Mouse (Mus musculus): ENCODE data around the gene Cops7b. TPM values are rescaled to one million over a fixed set of nuclear protein-coding genes. Genes with fewer than 3 reads are reported as not detected.

The Cops7b gene
- polyA plus RNA-seq, 1 experiment from 2014 or later, result 60.6 TPM

DNA sequence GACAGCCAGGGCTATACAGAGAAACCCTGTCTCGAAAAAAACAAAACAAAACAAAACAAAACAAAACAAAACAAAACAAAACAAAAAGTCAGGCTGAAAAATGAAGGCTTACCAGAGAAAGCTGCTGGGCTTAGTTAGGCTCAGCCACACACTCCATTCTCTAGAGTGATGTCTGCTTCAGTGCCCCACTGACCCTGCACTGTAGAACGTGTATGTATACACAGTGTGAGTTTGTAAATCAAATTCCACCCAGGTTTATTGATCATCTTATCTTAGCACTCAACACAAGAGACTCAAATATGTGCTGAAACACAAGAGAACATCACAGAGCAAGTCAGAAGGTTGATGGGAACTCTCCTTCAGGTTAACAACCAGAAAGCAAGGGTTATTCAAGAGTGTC, 14.3 kb upstream of the Cops7b start:
- H3K4me2 ChIP-seq, result no peak overlapping the region
- H3K9ac ChIP-seq, result no peak overlapping the region
- no peaks in the 10 kb centered on the region for H3K9me3 ChIP-seq
- no peak overlapping the region for H3K27ac ChIP-seq (replicated peaks)
- H3K4me3 ChIP-seq, result no peak overlapping the region
- peaks cover 10% of the 10 kb centered on the region for H3K36me3 ChIP-seq
- no peaks in the 10 kb centered on the region for H3K27me3 ChIP-seq
- no peak for ATAC-seq (ENCODE audit: low read depth)
- no peaks in the 10 kb centered on the region for H3K4me1 ChIP-seq (replicated peaks)
- WGBS, result 97% methylated on average over 2 of the region's 2 CpGs

DNA sequence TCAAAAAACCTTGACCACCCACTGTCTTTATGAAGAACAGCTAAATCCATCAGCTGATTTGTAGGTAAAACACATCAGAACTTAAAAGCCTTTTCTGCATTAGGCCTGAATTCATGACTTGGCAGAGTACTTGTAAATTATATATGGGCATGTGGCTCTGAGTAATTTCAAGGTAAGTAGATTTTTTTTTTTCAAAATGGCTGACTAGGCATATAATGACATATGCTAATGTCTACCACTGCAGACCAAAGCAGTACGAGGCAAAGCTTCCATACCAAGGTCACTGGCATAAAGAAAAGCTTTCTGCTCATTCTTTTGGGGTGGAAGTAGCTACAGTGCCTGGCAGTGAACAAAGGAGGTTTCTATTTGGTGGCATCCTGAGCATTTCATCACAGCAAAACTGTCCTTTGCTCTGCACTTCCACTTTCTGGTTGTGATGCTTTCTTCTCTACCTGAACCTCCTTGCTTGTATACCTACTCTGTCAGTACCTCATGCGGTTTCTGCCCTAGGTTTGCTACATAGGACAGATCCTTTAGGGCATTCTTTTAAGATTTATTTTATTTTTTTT, 13.3 kb upstream of the Cops7b start:
- Histone ChIP-seq H3K4me1 (replicated peaks) (no peaks in the 10 kb centered on the region), H3K9ac (no peak overlapping the region), H3K27ac (replicated peaks) (no peak overlapping the region), H3K36me3 (peaks cover under 1% of the 10 kb centered on the region; the same call in 1 of the 2 replicates), H3K9me3 (no peaks in the 10 kb centered on the region), H3K27me3 (no peaks in the 10 kb centered on the region), H3K4me2 (no peak overlapping the region), H3K4me3 (no peak overlapping the region)
- ATAC-seq (ENCODE audit: low read depth), result no peak
- 86% methylated on average over 2 of the region's 2 CpGs for WGBS

DNA sequence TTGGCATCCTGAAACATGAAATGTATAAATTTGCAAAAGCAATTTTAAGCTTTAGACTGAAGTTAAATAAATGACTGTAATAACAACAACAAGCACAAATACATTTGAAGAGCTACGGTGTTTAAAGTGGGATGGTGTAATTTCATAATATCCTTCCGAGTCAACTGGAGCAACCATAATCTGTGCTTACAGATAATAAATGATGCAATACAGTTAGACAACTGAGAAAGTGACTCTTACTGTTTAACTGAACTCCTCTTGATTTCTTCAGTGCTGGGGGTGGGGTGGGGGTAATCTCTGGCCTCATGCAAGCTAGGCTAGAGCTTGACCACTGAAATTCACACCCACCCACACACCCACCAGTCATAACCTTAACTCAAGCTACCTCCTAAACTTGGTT, 11.3 kb upstream of the Cops7b start:
- H3K9me3 ChIP-seq, result no peaks in the 10 kb centered on the region
- no peaks in the 10 kb centered on the region for H3K4me1 ChIP-seq (replicated peaks)
- no peak overlapping the region for H3K4me2 ChIP-seq
- no peak overlapping the region for H3K27ac ChIP-seq (replicated peaks)
- no peak overlapping the region for H3K9ac ChIP-seq
- 96% methylated on average over 2 of the region's 2 CpGs for WGBS
- no peaks in the 10 kb centered on the region for H3K36me3 ChIP-seq
- H3K4me3 ChIP-seq, result no peak overlapping the region
- no peak for ATAC-seq (ENCODE audit: low read depth)
- H3K27me3 ChIP-seq, result no peaks in the 10 kb centered on the region

DNA sequence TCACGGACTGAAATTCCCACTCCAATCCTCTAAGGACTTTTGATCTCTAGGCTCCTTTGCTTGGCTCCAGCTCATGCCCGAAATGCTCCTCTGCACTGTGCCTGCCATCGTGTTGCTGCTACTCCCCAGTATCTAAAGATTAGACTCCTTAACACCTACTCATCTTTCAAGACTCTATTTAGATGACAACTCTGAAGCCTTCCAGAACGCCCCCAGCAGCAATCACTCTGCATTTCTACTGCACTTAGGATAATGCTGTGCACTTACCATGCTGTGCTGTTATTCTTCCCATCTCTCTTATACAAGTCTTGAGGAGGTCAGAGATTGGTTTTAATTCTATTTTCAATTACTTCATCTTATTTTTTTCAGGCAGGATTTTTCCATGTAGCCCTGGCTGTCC, 10.8 kb upstream of the Cops7b start:
- H3K27ac ChIP-seq (replicated peaks), result no peak overlapping the region
- 84% methylated on average over 4 of the region's 4 CpGs for WGBS
- H3K4me3 ChIP-seq, result no peak overlapping the region
- H3K36me3 ChIP-seq, result no peaks in the 10 kb centered on the region
- H3K9ac ChIP-seq, result no peak overlapping the region
- no peaks in the 10 kb centered on the region for H3K4me1 ChIP-seq (replicated peaks)
- no peak for ATAC-seq (ENCODE audit: low read depth)
- no peaks in the 10 kb centered on the region for H3K9me3 ChIP-seq
- H3K4me2 ChIP-seq, result no peak overlapping the region
- no peaks in the 10 kb centered on the region for H3K27me3 ChIP-seq

DNA sequence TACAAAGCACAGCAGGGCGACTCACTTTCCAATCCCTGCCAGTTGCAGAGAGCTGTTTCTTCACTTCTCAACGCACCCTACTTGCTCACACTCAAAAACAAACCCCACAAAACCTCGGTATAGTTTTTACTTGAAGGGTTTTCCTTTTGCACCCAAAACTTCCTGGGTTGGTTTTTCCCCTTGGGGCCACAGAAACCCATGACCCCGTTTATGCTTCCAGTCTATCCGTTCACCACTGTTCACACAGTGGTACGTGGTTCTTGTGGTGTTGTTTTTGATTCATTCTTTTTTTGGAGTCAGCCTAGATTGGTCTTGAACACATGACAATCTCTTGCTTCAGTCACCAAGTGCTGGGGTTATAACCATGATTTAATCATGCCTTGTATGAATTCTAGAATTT, 2.3 kb upstream of the Cops7b start:
- Histone ChIP-seq H3K27ac (replicated peaks) (no peak overlapping the region), H3K27me3 (no peaks in the 10 kb centered on the region), H3K4me1 (replicated peaks) (peaks cover 10% of the 10 kb centered on the region), H3K9ac (no peak overlapping the region), H3K4me3 (no peak overlapping the region), H3K4me2 (no peak overlapping the region), H3K9me3 (no peaks in the 10 kb centered on the region), H3K36me3 (0 out of 2 replicates have a peak, but pooled peaks cover 3% of the 10 kb centered on the region)
- WGBS, result 81% methylated on average over 6 of the region's 6 CpGs
- no peak for ATAC-seq (ENCODE audit: low read depth)

DNA sequence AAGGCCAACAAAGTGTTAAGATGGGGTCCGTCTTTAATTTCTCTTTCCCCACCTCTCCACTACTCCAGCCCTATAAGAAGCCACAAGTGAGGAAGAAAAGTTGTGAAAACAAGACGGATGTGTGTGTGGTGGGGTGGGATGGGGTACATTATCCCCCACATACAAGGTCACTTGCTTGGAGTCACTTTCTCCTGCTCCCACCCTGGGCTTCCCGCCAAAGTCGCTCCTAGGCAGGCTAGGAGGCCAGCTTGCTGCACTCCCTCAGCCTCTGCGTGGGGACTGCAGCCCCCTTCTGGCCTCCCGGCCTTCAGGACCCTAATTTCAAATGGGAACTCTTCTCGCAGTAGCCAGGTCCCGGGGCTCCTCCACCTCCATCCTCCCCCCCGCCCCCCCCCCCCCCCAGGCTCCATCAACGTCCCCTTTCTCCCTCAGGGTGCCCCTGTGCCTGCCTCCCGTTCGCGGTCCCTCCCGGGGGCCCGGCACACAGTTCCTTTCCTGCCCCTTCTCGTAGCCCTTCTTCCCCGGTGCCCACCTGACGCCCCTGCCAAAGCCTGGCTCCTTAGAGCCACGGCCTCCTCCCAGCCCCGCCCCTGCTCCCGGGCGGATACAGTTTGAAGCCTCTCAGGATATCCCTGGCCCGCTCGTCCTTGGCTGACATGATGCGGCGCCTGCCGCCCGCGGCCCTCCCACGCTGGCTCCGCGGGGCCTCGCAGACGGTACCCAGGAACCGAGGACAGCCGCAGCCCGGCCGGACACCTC, 833 bp upstream of the Cops7b start:
- H3K9ac ChIP-seq, result peak overlapping the region; percentile 85
- peak; percentile 84 for ATAC-seq (ENCODE audit: low read depth)
- no peaks in the 10 kb centered on the region for H3K27me3 ChIP-seq
- peak overlapping the region; percentile 71 for H3K4me2 ChIP-seq
- 0 out of 2 replicates have a peak, but pooled peaks cover 3% of the 10 kb centered on the region for H3K36me3 ChIP-seq
- peaks cover 14% of the 10 kb centered on the region for H3K4me1 ChIP-seq (replicated peaks)
- no peaks in the 10 kb centered on the region for H3K9me3 ChIP-seq
- H3K27ac ChIP-seq (replicated peaks), result peak overlapping the region; percentile 75
- peak overlapping the region; percentile 69 for H3K4me3 ChIP-seq
- WGBS, result 1% methylated on average over 37 of the region's 38 CpGs

DNA sequence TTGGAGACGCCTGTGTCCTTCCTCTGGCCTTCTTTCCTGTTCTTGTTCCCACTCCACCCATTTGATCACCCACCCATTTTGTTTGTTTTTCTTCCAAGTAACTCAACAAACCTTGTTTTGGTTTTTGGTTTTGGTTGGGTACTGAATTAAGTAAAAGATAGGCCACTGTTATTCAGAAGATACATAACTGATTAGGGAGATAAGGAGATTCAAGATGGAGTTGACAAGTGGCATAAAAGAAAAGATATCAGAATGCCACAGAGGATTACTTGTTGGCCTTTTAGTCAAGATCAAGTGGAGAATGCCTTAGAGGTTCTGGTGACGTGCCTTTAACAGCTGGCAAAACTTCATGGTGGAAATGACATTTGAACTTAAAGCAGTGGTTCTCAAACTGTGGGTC, 1.0 kb downstream of the Cops7b start:
- H3K4me3 ChIP-seq, result no peak overlapping the region
- H3K4me2 ChIP-seq, result no peak overlapping the region
- H3K27me3 ChIP-seq, result no peaks in the 10 kb centered on the region
- H3K9ac ChIP-seq, result no peak overlapping the region; the same call in 1 of the 2 replicates
- no peak overlapping the region for H3K27ac ChIP-seq (replicated peaks)
- H3K9me3 ChIP-seq, result no peaks in the 10 kb centered on the region
- H3K36me3 ChIP-seq, result no peaks in the 10 kb centered on the region
- ATAC-seq (ENCODE audit: low read depth), result no peak
- H3K4me1 ChIP-seq (replicated peaks), result peaks cover 27% of the 10 kb centered on the region
- 78% methylated on average over 2 of the region's 2 CpGs for WGBS

DNA sequence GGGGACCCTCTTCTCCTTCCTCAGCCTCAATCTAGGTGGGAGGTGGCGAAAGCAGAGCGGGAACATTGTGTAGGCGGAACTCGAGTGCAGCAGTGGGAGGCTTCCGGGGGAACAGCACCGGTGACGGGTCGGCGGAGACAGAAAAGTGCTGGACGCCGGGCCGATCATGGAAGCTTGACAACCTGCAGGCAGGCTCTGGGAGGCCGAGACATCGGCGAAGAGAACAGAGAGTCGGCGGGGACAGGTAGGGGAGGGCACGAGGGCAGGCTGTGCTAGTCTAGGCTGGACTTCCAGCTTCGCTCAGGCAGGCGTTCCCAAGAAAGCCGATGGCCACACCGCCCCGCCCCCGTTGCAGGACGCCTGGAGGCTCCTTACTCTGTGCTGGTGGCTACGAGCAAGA, 4.3 kb downstream of the Cops7b start:
- H3K36me3 ChIP-seq, result peaks cover 28% of the 10 kb centered on the region; the same call in 1 of the 2 replicates
- H3K27me3 ChIP-seq, result no peaks in the 10 kb centered on the region
- H3K4me3 ChIP-seq, result peak overlapping the region; percentile 63
- peak overlapping the region; percentile 77 for H3K4me2 ChIP-seq
- 0 out of 2 replicates have a peak, but pooled peaks have one; percentile 3 for ATAC-seq (ENCODE audit: low read depth)
- peak overlapping the region; percentile 76 for H3K9ac ChIP-seq
- no peaks in the 10 kb centered on the region for H3K9me3 ChIP-seq
- peaks cover 19% of the 10 kb centered on the region for H3K4me1 ChIP-seq (replicated peaks)
- WGBS, result under 1% methylated on average over 26 of the region's 26 CpGs
- H3K27ac ChIP-seq (replicated peaks), result peak overlapping the region; percentile 55

DNA sequence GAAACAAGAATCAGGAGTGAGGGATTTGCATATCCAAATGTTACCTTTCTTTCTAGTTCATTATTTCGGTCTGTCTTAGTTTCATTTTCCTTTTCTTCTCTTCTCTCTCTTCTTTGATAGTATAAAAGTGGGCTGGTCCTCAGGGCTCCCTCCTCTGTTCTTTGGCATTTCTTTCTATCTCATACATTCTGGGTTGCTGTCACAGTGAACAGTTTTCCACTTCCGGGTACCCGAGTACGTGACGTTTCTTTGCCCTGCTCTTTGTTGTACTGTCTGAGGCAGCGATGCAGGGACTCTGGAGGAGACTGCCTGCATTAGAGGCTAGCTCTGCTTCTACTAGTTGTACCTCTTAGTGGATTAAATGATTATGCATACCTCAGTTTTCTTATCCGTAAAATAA, 11.8 kb downstream of the Cops7b start:
- ATAC-seq (ENCODE audit: low read depth), result no peak
- no peak overlapping the region for H3K27ac ChIP-seq (replicated peaks)
- peaks cover 75% of the 10 kb centered on the region for H3K36me3 ChIP-seq
- no peak overlapping the region for H3K4me3 ChIP-seq
- no peak overlapping the region for H3K9ac ChIP-seq
- H3K4me1 ChIP-seq (replicated peaks), result no peaks in the 10 kb centered on the region
- no peak overlapping the region for H3K4me2 ChIP-seq
- no peaks in the 10 kb centered on the region for H3K27me3 ChIP-seq
- WGBS, result 94% methylated on average over 7 of the region's 7 CpGs
- no peaks in the 10 kb centered on the region for H3K9me3 ChIP-seq

DNA sequence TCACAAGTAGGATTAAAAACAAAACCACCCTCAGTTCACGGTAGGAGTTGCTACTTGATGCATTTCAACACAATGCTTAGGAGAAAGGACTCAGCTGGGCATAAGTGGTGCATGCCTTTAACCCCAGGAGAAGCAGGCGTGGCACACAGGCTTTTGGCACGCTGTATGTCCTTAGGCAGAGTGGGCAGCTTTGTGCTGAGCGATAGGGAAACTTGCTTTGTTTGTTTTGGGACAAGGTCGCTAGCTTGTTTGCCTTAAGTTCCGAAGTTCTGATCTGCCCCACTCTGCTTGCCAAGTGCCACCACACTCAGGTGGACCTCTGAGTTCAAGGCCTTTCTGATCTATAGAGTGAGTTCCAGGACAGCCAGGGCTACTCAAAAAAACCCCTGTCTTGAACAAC, 12.6 kb downstream of the Cops7b start:
- no peaks in the 10 kb centered on the region for H3K4me1 ChIP-seq (replicated peaks)
- no peak overlapping the region for H3K27ac ChIP-seq (replicated peaks)
- no peak for ATAC-seq (ENCODE audit: low read depth)
- no peak overlapping the region for H3K4me3 ChIP-seq
- H3K4me2 ChIP-seq, result no peak overlapping the region
- 93% methylated on average over 6 of the region's 6 CpGs for WGBS
- H3K36me3 ChIP-seq, result peaks cover 73% of the 10 kb centered on the region
- no peaks in the 10 kb centered on the region for H3K9me3 ChIP-seq
- no peak overlapping the region for H3K9ac ChIP-seq
- H3K27me3 ChIP-seq, result no peaks in the 10 kb centered on the region

DNA sequence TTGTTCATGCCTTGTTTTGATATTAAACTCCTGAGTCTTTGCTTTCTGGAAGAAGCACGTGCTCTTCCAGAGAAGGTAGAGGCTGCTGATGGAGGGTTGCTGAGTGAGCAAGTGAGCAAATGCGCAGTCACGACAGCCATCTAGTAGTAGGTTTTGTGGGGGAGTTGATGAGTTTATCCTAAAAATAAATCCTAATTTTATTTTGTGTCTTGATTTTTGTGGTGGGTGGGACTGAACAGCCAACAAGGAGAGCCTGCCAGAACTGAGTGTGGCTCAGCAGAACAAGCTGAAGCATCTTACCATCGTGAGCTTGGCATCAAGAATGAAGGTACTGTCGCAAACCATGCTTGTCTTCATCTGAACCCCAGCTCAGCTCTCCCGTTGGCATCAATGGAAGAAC, 13.8 kb downstream of the Cops7b start:
- no peak for ATAC-seq (ENCODE audit: low read depth)
- 92% methylated on average over 6 of the region's 6 CpGs for WGBS
- no peaks in the 10 kb centered on the region for H3K27me3 ChIP-seq
- H3K9ac ChIP-seq, result no peak overlapping the region
- no peaks in the 10 kb centered on the region for H3K9me3 ChIP-seq
- H3K4me1 ChIP-seq (replicated peaks), result no peaks in the 10 kb centered on the region
- H3K36me3 ChIP-seq, result peaks cover 75% of the 10 kb centered on the region
- H3K4me2 ChIP-seq, result no peak overlapping the region
- no peak overlapping the region for H3K27ac ChIP-seq (replicated peaks)
- H3K4me3 ChIP-seq, result no peak overlapping the region

DNA sequence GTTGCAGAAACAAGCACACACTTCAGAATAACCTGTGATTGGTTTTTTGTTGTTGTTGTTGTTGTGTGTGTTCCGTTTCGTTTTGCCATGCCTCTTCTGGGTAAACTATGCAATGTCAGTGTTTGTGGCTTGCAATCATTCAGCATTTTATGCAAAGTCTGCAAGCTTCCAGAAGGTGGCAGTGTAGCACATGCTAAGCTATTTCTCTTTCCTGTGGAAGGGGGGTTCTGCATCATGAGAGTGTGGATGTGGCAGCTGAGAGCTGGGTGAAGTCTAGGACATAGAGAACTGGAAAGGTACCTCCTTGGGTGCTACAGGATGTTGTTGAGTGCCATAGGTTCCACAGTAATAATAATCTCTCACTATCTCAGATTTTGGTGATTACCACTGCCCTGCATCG, 15.8 kb downstream of the Cops7b start:
- Histone ChIP-seq H3K4me2 (no peak overlapping the region), H3K27me3 (no peaks in the 10 kb centered on the region), H3K9me3 (no peaks in the 10 kb centered on the region), H3K36me3 (peaks cover 77% of the 10 kb centered on the region), H3K4me3 (no peak overlapping the region), H3K4me1 (replicated peaks) (no peaks in the 10 kb centered on the region), H3K9ac (no peak overlapping the region), H3K27ac (replicated peaks) (no peak overlapping the region)
- no peak for ATAC-seq (ENCODE audit: low read depth)
- 71% methylated on average over 3 of the region's 3 CpGs for WGBS

DNA sequence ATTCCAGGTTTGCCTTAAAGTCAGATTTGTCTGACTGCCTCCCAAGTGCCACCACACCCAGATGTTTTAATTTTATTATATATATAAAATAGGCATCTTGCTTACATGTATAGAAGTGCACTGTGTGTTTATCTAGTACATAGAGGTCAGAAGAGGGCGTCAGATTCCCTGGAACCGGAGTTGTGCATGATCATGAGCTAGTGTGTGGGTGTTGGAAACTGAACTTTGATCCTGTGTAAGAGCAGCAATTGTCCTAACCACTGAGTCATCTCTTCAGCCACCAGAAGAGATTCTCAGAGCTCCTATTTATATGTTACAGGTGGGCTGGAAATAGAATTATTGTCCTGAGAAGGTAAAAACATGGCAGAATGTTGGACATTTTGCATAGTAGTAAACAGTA, 17.4 kb downstream of the Cops7b start:
- ATAC-seq (ENCODE audit: low read depth), result no peak
- H3K9me3 ChIP-seq, result no peaks in the 10 kb centered on the region
- H3K4me1 ChIP-seq (replicated peaks), result no peaks in the 10 kb centered on the region
- no peak overlapping the region for H3K4me3 ChIP-seq
- no peak overlapping the region for H3K4me2 ChIP-seq
- H3K27ac ChIP-seq (replicated peaks), result no peak overlapping the region
- H3K36me3 ChIP-seq, result peaks cover 81% of the 10 kb centered on the region
- H3K27me3 ChIP-seq, result no peaks in the 10 kb centered on the region
- H3K9ac ChIP-seq, result no peak overlapping the region
- 95% methylated on average over 2 of the region's 2 CpGs for WGBS
